Mouse (Mus musculus) intestine, embryonic 16.5 days (tissue): ENCODE data around the gene Foxp1. TPM values are rescaled to one million over a fixed set of nuclear protein-coding genes. Genes with fewer than 3 reads are reported as not detected.

Source experiments
- ATAC-seq: fragments of 200-750 bp; cut with Nextera tagmentation; 2 replicates; pipeline ENCODE4 v1.8.0; 2017; ENCODE audit warnings: moderate TSS enrichment, moderate library complexity
- H3K27ac ChIP-seq: fragments of 300-500 bp; sonication (generic); 2 replicates; pipeline ENCODE4 v1.5.1; 2014; ENCODE audit warnings: mild to moderate bottlenecking, low read length
- H3K27me3 ChIP-seq: fragments of 300-500 bp; sonication (generic); replicated peaks from 2 replicates; pipeline ENCODE4 v1.6.1; 2014; ENCODE audit warnings: low read length, control low read depth, mixed read lengths; ENCODE audit not compliant: control insufficient read depth, insufficient read depth
- H3K36me3 ChIP-seq: fragments of 300-500 bp; sonication (generic); 2 replicates; pipeline ENCODE4 v1.6.1; 2014; ENCODE audit warnings: low read length, control low read depth; ENCODE audit not compliant: control insufficient read depth, insufficient read depth
- H3K4me1 ChIP-seq: fragments of 300-500 bp; sonication (generic); 2 replicates; pipeline ENCODE4 v1.6.1; 2014; ENCODE audit warnings: low read length, control low read depth, mixed read lengths; ENCODE audit not compliant: control insufficient read depth, insufficient read depth
- H3K4me2 ChIP-seq: fragments of 300-500 bp; sonication (generic); 2 replicates; pipeline ENCODE4 v1.6.1; 2014; ENCODE audit warnings: low read depth, low read length, control low read depth
- H3K4me3 ChIP-seq: fragments of 300-500 bp; sonication (generic); 2 replicates; pipeline ENCODE4 v1.5.1; 2014; ENCODE audit warnings: mild to moderate bottlenecking, low read length
- H3K9ac ChIP-seq: fragments of 300-500 bp; sonication (generic); 2 replicates; pipeline ENCODE4 v1.6.1; 2014; ENCODE audit warnings: low read depth, low read length
- H3K9me3 ChIP-seq: fragments of 300-500 bp; sonication (generic); 2 replicates; pipeline ENCODE4 v1.6.1; 2016; ENCODE audit warnings: low read length, control low read depth; ENCODE audit not compliant: control insufficient read depth
- WGBS: fragments of 180-500 bp; shearing (Covaris S2); extraction: QIAGEN DNeasy Blood & Tissue Kit; methylation state at CpG from one replicate; pipeline ENCODE4 v1.1.7; 2014; 5-methylcytosine and 5-hydroxymethylcytosine counted together
- polyA plus RNA-seq: library from polyadenylated mRNA; unstranded; fragments of >200 nt; fragmentation: Nextera tagmentation; extraction: Ambion mirVana; gene quantifications from 2 replicates; pipeline ENCODE4 v1.2.1, GENCODE M21; 2015

Gene Foxp1
- polyA plus RNA-seq, 1 experiment from 2014 or later: 74.8 TPM

- Histone ChIP-seq H3K4me2 (no peak overlapping the region), H3K4me3 (no peak overlapping the region), H3K9me3 (no peaks in the 10 kb centered on the region), H3K36me3 (peaks cover 21% of the 10 kb centered on the region), H3K9ac (no peak overlapping the region), H3K27me3 (no peaks in the 10 kb centered on the region), H3K27ac (no peak overlapping the region), H3K4me1 (no peaks in the 10 kb centered on the region)
- no peak for ATAC-seq
- 75% methylated on average over 3 of the region's 3 CpGs for WGBS
These were observed 586.1 kb downstream of the Foxp1 start for GRCm38 (mm10) chr6:98936377-98936776.

- 93% methylated on average over 8 of the region's 8 CpGs for WGBS
- H3K27ac ChIP-seq: no peak overlapping the region
- H3K36me3 ChIP-seq: peaks cover 28% of the 10 kb centered on the region
- no peak for ATAC-seq
- H3K4me1 ChIP-seq: no peaks in the 10 kb centered on the region
- no peaks in the 10 kb centered on the region for H3K27me3 ChIP-seq
- H3K9ac ChIP-seq: no peak overlapping the region
- H3K4me3 ChIP-seq: no peak overlapping the region
- H3K4me2 ChIP-seq: no peak overlapping the region
- no peaks in the 10 kb centered on the region for H3K9me3 ChIP-seq
These were observed 587.4 kb downstream of the Foxp1 start for GRCm38 (mm10) chr6:98935169-98935568.

- Histone ChIP-seq H3K4me1 (no peaks in the 10 kb centered on the region), H3K27me3 (no peaks in the 10 kb centered on the region), H3K36me3 (peaks cover 30% of the 10 kb centered on the region), H3K9me3 (no peaks in the 10 kb centered on the region), H3K9ac (no peak overlapping the region), H3K4me2 (no peak overlapping the region), H3K4me3 (no peak overlapping the region), H3K27ac (no peak overlapping the region)
- WGBS: 89% methylated on average over 10 of the region's 10 CpGs
- no peak for ATAC-seq
These were observed 588.1 kb downstream of the Foxp1 start for GRCm38 (mm10) chr6:98934381-98934780.

GRCm38 (mm10) chr6:98933135-98933724, 589.3 kb downstream of the Foxp1 start:
- Histone ChIP-seq H3K9ac (no peak overlapping the region), H3K4me1 (no peaks in the 10 kb centered on the region), H3K27me3 (no peaks in the 10 kb centered on the region), H3K27ac (no peak overlapping the region), H3K4me2 (no peak overlapping the region), H3K36me3 (peaks cover 31% of the 10 kb centered on the region), H3K4me3 (no peak overlapping the region), H3K9me3 (no peaks in the 10 kb centered on the region)
- no peak for ATAC-seq
- 81% methylated on average over 18 of the region's 18 CpGs for WGBS

- WGBS: 67% methylated on average over 8 of the region's 8 CpGs
These were observed 590.5 kb downstream of the Foxp1 start for GRCm38 (mm10) chr6:98931881-98932540.

GRCm38 (mm10) chr6:98930652-98931300, 591.7 kb downstream of the Foxp1 start:
- H3K4me1 ChIP-seq: no peaks in the 10 kb centered on the region
- ATAC-seq: no peak
- no peaks in the 10 kb centered on the region for H3K27me3 ChIP-seq
- H3K27ac ChIP-seq: no peak overlapping the region
- H3K36me3 ChIP-seq: peaks cover 31% of the 10 kb centered on the region
- no peak overlapping the region for H3K4me3 ChIP-seq
- no peak overlapping the region for H3K9ac ChIP-seq
- 80% methylated on average over 15 of the region's 15 CpGs for WGBS
- no peaks in the 10 kb centered on the region for H3K9me3 ChIP-seq
- no peak overlapping the region for H3K4me2 ChIP-seq

More at GRCm38 (mm10) chr6:98931881-98932540, 590.5 kb downstream of the Foxp1 start:
- H3K36me3 ChIP-seq: peaks cover 31% of the 10 kb centered on the region
- H3K9me3 ChIP-seq: no peaks in the 10 kb centered on the region
- no peaks in the 10 kb centered on the region for H3K4me1 ChIP-seq
- H3K9ac ChIP-seq: no peak overlapping the region
- ATAC-seq: no peak
- no peak overlapping the region for H3K4me3 ChIP-seq
- H3K27ac ChIP-seq: no peak overlapping the region
- H3K4me2 ChIP-seq: no peak overlapping the region
- H3K27me3 ChIP-seq: no peaks in the 10 kb centered on the region

GRCm38 (mm10) chr6:98928365-98928764, 594.2 kb downstream of the Foxp1 start:
- no peak overlapping the region for H3K4me3 ChIP-seq
- H3K9ac ChIP-seq: no peak overlapping the region
- H3K4me2 ChIP-seq: no peak overlapping the region
- H3K27ac ChIP-seq: no peak overlapping the region
- WGBS: 77% methylated on average over 8 of the region's 8 CpGs
- H3K27me3 ChIP-seq: no peaks in the 10 kb centered on the region
- no peak for ATAC-seq
- no peaks in the 10 kb centered on the region for H3K4me1 ChIP-seq
- no peaks in the 10 kb centered on the region for H3K9me3 ChIP-seq
- peaks cover 20% of the 10 kb centered on the region; the same call in 1 of the 2 replicates for H3K36me3 ChIP-seq

GRCm38 (mm10) chr6:98901259-98901658, 621.3 kb downstream of the Foxp1 start:
- no peak overlapping the region for H3K4me2 ChIP-seq

GRCm38 (mm10) chr6:98878208-98878607, 644.3 kb downstream of the Foxp1 start:
- Histone ChIP-seq H3K27ac (no peak overlapping the region), H3K36me3 (no peaks in the 10 kb centered on the region), H3K27me3 (no peaks in the 10 kb centered on the region), H3K4me1 (peaks cover under 1% of the 10 kb centered on the region; the same call in 1 of the 2 replicates), H3K9ac (no peak overlapping the region), H3K4me3 (no peak overlapping the region), H3K9me3 (no peaks in the 10 kb centered on the region), H3K4me2 (no peak overlapping the region)
- 80% methylated on average over 1 of the region's 1 CpGs for WGBS
- ATAC-seq: no peak

More at GRCm38 (mm10) chr6:98901259-98901658, 621.3 kb downstream of the Foxp1 start:
- Histone ChIP-seq H3K27me3 (no peaks in the 10 kb centered on the region), H3K27ac (no peak overlapping the region), H3K4me1 (no peaks in the 10 kb centered on the region), H3K9me3 (no peaks in the 10 kb centered on the region), H3K4me3 (no peak overlapping the region), H3K9ac (no peak overlapping the region), H3K36me3 (no peaks in the 10 kb centered on the region)
- whole genome bisulfite sequencing: 89% methylated on average over 6 of the region's 6 CpGs
- ATAC-seq: no peak
